Mouse (Mus musculus): ENCODE data around the gene Zcchc10. TPM values are rescaled to one million over a fixed set of nuclear protein-coding genes. Genes with fewer than 3 reads are reported as not detected.

The Zcchc10 gene
- 29.3 TPM for polyA plus RNA-seq (2014; fragmentation: Illumina TruSeq; extraction: RNeasy Lipid Tissue Mini Kit (QIAGEN cat#74804); ENCODE audit: low read depth, low replicate concordance)

GRCm38 (mm10) chr11:53324512-53324968, at the start of gene Zcchc10:
Gene Zcchc10 (plus strand): TSS chr11:53324679.

GRCm38 (mm10) chr11:53300330-53301166, 23.9 kb upstream of the Zcchc10 start, which contains the start of gene Hspa4:
Gene Hspa4 (minus strand): TSS chr11:53300457.

GRCm38 (mm10) chr11:53350291-53351223, 26.1 kb downstream of the Zcchc10 start, which contains the start of gene Aff4:
Gene Aff4 (plus strand): TSS chr11:53350833.

Other genes starting within 250 kb of the Zcchc10 start
- gene Hspa4, start 24.2 kb upstream of the Zcchc10 start, polyA plus RNA-seq (2014; fragmentation: Illumina TruSeq; extraction: RNeasy Lipid Tissue Mini Kit (QIAGEN cat#74804); ENCODE audit: low read depth, low replicate concordance), result 337 TPM
- 191 TPM for gene Aff4, start 26.2 kb downstream of the Zcchc10 start, polyA plus RNA-seq (2014; fragmentation: Illumina TruSeq; extraction: RNeasy Lipid Tissue Mini Kit (QIAGEN cat#74804); ENCODE audit: low read depth, low replicate concordance)
- gene Leap2, start 98.5 kb downstream of the Zcchc10 start, polyA plus RNA-seq (2014; fragmentation: Illumina TruSeq; extraction: RNeasy Lipid Tissue Mini Kit (QIAGEN cat#74804); ENCODE audit: low read depth, low replicate concordance), result not detected
- gene Uqcrq, start 106.2 kb downstream of the Zcchc10 start, polyA plus RNA-seq (2014; fragmentation: Illumina TruSeq; extraction: RNeasy Lipid Tissue Mini Kit (QIAGEN cat#74804); ENCODE audit: low read depth, low replicate concordance), result 60.7 TPM
- gene Gdf9, start 106.3 kb downstream of the Zcchc10 start, polyA plus RNA-seq (2014; fragmentation: Illumina TruSeq; extraction: RNeasy Lipid Tissue Mini Kit (QIAGEN cat#74804); ENCODE audit: low read depth, low replicate concordance), result not detected
- gene Gm10447, start 132.4 kb downstream of the Zcchc10 start, polyA plus RNA-seq (2014; fragmentation: Illumina TruSeq; extraction: RNeasy Lipid Tissue Mini Kit (QIAGEN cat#74804); ENCODE audit: low read depth, low replicate concordance), result not detected
- gene Shroom1, start 132.5 kb downstream of the Zcchc10 start, polyA plus RNA-seq (2014; fragmentation: Illumina TruSeq; extraction: RNeasy Lipid Tissue Mini Kit (QIAGEN cat#74804); ENCODE audit: low read depth, low replicate concordance), result not detected
- not detected for gene Gm9837, start 145.8 kb downstream of the Zcchc10 start, polyA plus RNA-seq (2014; fragmentation: Illumina TruSeq; extraction: RNeasy Lipid Tissue Mini Kit (QIAGEN cat#74804); ENCODE audit: low read depth, low replicate concordance)
- gene Gm9945, start 155.5 kb downstream of the Zcchc10 start, polyA plus RNA-seq (2014; fragmentation: Illumina TruSeq; extraction: RNeasy Lipid Tissue Mini Kit (QIAGEN cat#74804); ENCODE audit: low read depth, low replicate concordance), result not detected
- gene Sowaha, start 155.6 kb downstream of the Zcchc10 start, polyA plus RNA-seq (2014; fragmentation: Illumina TruSeq; extraction: RNeasy Lipid Tissue Mini Kit (QIAGEN cat#74804); ENCODE audit: low read depth, low replicate concordance), result 2.9 TPM
- gene Sept8, start 194.6 kb downstream of the Zcchc10 start, polyA plus RNA-seq (2014; fragmentation: Illumina TruSeq; extraction: RNeasy Lipid Tissue Mini Kit (QIAGEN cat#74804); ENCODE audit: low read depth, low replicate concordance), result 7.8 TPM
- 17.7 TPM for gene Kif3a, start 242.7 kb downstream of the Zcchc10 start, polyA plus RNA-seq (2014; fragmentation: Illumina TruSeq; extraction: RNeasy Lipid Tissue Mini Kit (QIAGEN cat#74804); ENCODE audit: low read depth, low replicate concordance)

Measured in kidney, adult 10 weeks (tissue).